Mouse (Mus musculus): ENCODE data around the gene Pgm5. TPM values are rescaled to one million over a fixed set of nuclear protein-coding genes. Genes with fewer than 3 reads are reported as not detected.

The Pgm5 gene
- polyA plus RNA-seq, 1 experiment: 18.3 TPM

GRCm38 (mm10) chr19:24752873-24753538, 108.6 kb downstream of the Pgm5 start:
- Histone ChIP-seq H3K4me3 (ENCODE audit: low read depth, low read length) (no peak overlapping the region), H3K4me1 (ENCODE audit: control insufficient read depth, insufficient read depth, insufficient read length, low read length) (no peaks in the 10 kb centered on the region), H3K27ac (ENCODE audit: insufficient read depth, low read depth, low read length) (no peak overlapping the region), H3K36me3 (ENCODE audit: control insufficient read depth, insufficient read depth, low read length) (no peaks in the 10 kb centered on the region), H3K27me3 (ENCODE audit: control insufficient read depth, insufficient read depth, low read length) (no peaks in the 10 kb centered on the region; the same call in 1 of the 2 replicates)
- TF ChIP-seq CTCF (IDR thresholded peaks at IDR 0.05; ENCODE audit: extremely low read depth, insufficient read length, insufficient replicate concordance, low read depth, low read length) (no peak), POLR2A (IDR thresholded peaks at IDR 0.05; ENCODE audit: low read depth, low read length) (no peak)
- 81% methylated on average over 7 of the region's 7 CpGs for WGBS

- H3K36me3 ChIP-seq (ENCODE audit: control insufficient read depth, insufficient read depth, low read length): no peaks in the 10 kb centered on the region
- H3K27me3 ChIP-seq (ENCODE audit: control insufficient read depth, insufficient read depth, low read length): no peaks in the 10 kb centered on the region
- 82% methylated on average over 4 of the region's 4 CpGs for WGBS
- no peak overlapping the region for H3K4me3 ChIP-seq (ENCODE audit: low read depth, low read length)
- H3K4me1 ChIP-seq (ENCODE audit: control insufficient read depth, insufficient read depth, insufficient read length, low read length): no peaks in the 10 kb centered on the region
- no peak overlapping the region for H3K27ac ChIP-seq (ENCODE audit: insufficient read depth, low read depth, low read length)
- no peak for TF ChIP-seq CTCF (IDR thresholded peaks at IDR 0.05; ENCODE audit: extremely low read depth, insufficient read length, insufficient replicate concordance, low read depth, low read length)
- no peak for TF ChIP-seq POLR2A (IDR thresholded peaks at IDR 0.05; ENCODE audit: low read depth, low read length)
Measured at GRCm38 (mm10) chr19:24746266-24746875, 115.3 kb downstream of the Pgm5 start.

GRCm38 (mm10) chr19:24742606-24743005, 119.0 kb downstream of the Pgm5 start:
- Histone ChIP-seq H3K4me3 (ENCODE audit: low read depth, low read length) (no peak overlapping the region), H3K27me3 (ENCODE audit: control insufficient read depth, insufficient read depth, low read length) (no peaks in the 10 kb centered on the region), H3K27ac (ENCODE audit: insufficient read depth, low read depth, low read length) (no peak overlapping the region), H3K4me1 (ENCODE audit: control insufficient read depth, insufficient read depth, insufficient read length, low read length) (no peaks in the 10 kb centered on the region), H3K36me3 (ENCODE audit: control insufficient read depth, insufficient read depth, low read length) (no peaks in the 10 kb centered on the region)
- no peak for TF ChIP-seq POLR2A (IDR thresholded peaks at IDR 0.05; ENCODE audit: low read depth, low read length)
- no peak for TF ChIP-seq CTCF (IDR thresholded peaks at IDR 0.05; ENCODE audit: extremely low read depth, insufficient read length, insufficient replicate concordance, low read depth, low read length)
- WGBS: 84% methylated on average over 6 of the region's 6 CpGs

GRCm38 (mm10) chr19:24738786-24739185, 122.9 kb downstream of the Pgm5 start:
- Histone ChIP-seq H3K4me3 (ENCODE audit: low read depth, low read length) (no peak overlapping the region), H3K27me3 (ENCODE audit: control insufficient read depth, insufficient read depth, low read length) (no peaks in the 10 kb centered on the region), H3K36me3 (ENCODE audit: control insufficient read depth, insufficient read depth, low read length) (no peaks in the 10 kb centered on the region), H3K27ac (ENCODE audit: insufficient read depth, low read depth, low read length) (no peak overlapping the region), H3K4me1 (ENCODE audit: control insufficient read depth, insufficient read depth, insufficient read length, low read length) (no peaks in the 10 kb centered on the region)
- WGBS: 81% methylated on average over 3 of the region's 3 CpGs
- no peak for TF ChIP-seq CTCF (IDR thresholded peaks at IDR 0.05; ENCODE audit: extremely low read depth, insufficient read length, insufficient replicate concordance, low read depth, low read length)
- TF ChIP-seq POLR2A (IDR thresholded peaks at IDR 0.05; ENCODE audit: low read depth, low read length): no peak

GRCm38 (mm10) chr19:24738026-24738425, 123.6 kb downstream of the Pgm5 start:
- Histone ChIP-seq H3K4me3 (ENCODE audit: low read depth, low read length) (no peak overlapping the region), H3K27me3 (ENCODE audit: control insufficient read depth, insufficient read depth, low read length) (no peaks in the 10 kb centered on the region), H3K27ac (ENCODE audit: insufficient read depth, low read depth, low read length) (no peak overlapping the region), H3K4me1 (ENCODE audit: control insufficient read depth, insufficient read depth, insufficient read length, low read length) (no peaks in the 10 kb centered on the region), H3K36me3 (ENCODE audit: control insufficient read depth, insufficient read depth, low read length) (no peaks in the 10 kb centered on the region)
- WGBS: 90% methylated on average over 5 of the region's 5 CpGs
- TF ChIP-seq POLR2A (IDR thresholded peaks at IDR 0.05; ENCODE audit: low read depth, low read length): no peak
- no peak for TF ChIP-seq CTCF (IDR thresholded peaks at IDR 0.05; ENCODE audit: extremely low read depth, insufficient read length, insufficient replicate concordance, low read depth, low read length)

- WGBS: 48% methylated on average over 6 of the region's 6 CpGs
- H3K27me3 ChIP-seq (ENCODE audit: control insufficient read depth, insufficient read depth, low read length): no peaks in the 10 kb centered on the region
- no peaks in the 10 kb centered on the region for H3K36me3 ChIP-seq (ENCODE audit: control insufficient read depth, insufficient read depth, low read length)
- H3K27ac ChIP-seq (ENCODE audit: insufficient read depth, low read depth, low read length): 0 out of 2 replicates have a peak overlapping the region, but pooled peaks have one; percentile 6
- no peak overlapping the region for H3K4me3 ChIP-seq (ENCODE audit: low read depth, low read length)
- H3K4me1 ChIP-seq (ENCODE audit: control insufficient read depth, insufficient read depth, insufficient read length, low read length): no peaks in the 10 kb centered on the region
- no peak for TF ChIP-seq CTCF (IDR thresholded peaks at IDR 0.05; ENCODE audit: extremely low read depth, insufficient read length, insufficient replicate concordance, low read depth, low read length)
- TF ChIP-seq POLR2A (IDR thresholded peaks at IDR 0.05; ENCODE audit: low read depth, low read length): no peak
Measured at GRCm38 (mm10) chr19:24735484-24736128, 126.0 kb downstream of the Pgm5 start.

- Histone ChIP-seq H3K36me3 (ENCODE audit: control insufficient read depth, insufficient read depth, low read length) (no peaks in the 10 kb centered on the region), H3K27me3 (ENCODE audit: control insufficient read depth, insufficient read depth, low read length) (no peaks in the 10 kb centered on the region), H3K4me3 (ENCODE audit: low read depth, low read length) (no peak overlapping the region), H3K27ac (ENCODE audit: insufficient read depth, low read depth, low read length) (no peak overlapping the region), H3K4me1 (ENCODE audit: control insufficient read depth, insufficient read depth, insufficient read length, low read length) (no peaks in the 10 kb centered on the region)
- TF ChIP-seq POLR2A (IDR thresholded peaks at IDR 0.05; ENCODE audit: low read depth, low read length) (no peak), CTCF (IDR thresholded peaks at IDR 0.05; ENCODE audit: extremely low read depth, insufficient read length, insufficient replicate concordance, low read depth, low read length) (no peak)
- WGBS: 26% methylated on average over 5 of the region's 5 CpGs
Measured at GRCm38 (mm10) chr19:24730661-24731060, 131.0 kb downstream of the Pgm5 start.
